In the genomic region with DNA sequence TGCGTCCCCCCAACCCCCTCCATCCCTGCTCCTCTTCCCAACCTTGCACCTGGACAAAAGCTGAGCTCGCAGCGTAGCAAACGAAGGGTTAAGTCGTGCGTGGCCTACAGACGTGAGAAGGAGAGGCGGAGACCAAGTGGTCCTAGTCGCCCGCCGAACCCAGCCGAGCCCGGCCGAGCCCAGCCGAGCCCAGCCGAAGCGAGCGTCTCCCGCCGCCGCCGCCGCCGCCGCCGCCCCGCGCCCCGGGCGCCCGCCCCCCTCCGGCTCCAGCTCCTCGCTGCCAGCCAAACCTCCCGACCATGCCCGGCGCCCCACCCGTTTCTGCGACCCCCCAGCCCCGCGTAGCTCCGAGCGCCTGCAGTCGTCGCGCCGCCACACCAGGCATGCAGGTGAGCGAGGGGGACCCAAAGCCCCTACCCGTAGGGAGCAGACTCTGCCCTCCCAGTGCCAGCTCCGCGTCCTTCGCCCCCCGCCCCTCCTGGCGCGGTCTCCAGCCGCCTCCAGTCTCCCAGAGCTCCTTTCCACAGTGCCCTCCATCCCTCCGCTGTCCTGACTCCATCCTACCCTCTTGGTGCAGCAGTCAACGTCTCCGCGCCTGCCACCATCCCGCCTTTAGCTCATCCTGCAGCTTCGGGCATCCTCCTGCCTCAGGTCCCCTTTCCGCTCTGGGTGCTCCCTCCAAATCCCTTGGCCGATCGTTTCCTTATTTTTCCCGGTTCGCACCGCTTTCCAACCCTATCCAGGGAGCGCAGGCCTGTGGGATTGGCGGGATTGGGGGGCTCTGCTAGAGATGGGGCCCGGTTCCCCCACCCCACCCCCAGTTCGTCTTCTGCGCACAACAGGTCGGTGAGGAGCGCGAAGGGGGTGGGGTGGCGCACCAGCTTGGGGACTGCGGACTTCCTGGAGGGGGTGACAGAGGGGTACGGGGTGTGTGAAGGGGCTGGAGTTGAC, we compare ENCODE assay signal across 8 mouse cellular contexts. TPM values are rescaled to one million over a fixed set of nuclear protein-coding genes. Genes with fewer than 3 reads are reported as not detected.
DNase-seq lines count a peak whose midpoint lies in the region; ATAC-seq and TF ChIP-seq lines count a peak whose summit lies in the region.

A gene (plus strand): TSS at position 144 of the 951 bp plus-strand sequence.

- no peaks in the 10 kb centered on the region for H3K36me3 ChIP-seq in G1E (replicated peaks)
- no peaks in the 10 kb centered on the region for H3K36me3 ChIP-seq in hindbrain, embryonic 10.5 days
- H3K36me3 ChIP-seq in lung, embryonic 16.5 days (ENCODE audit: control insufficient read depth, insufficient read depth, low read length) = no peaks in the 10 kb centered on the region

- peaks cover 74% of the 10 kb centered on the region for H3K27me3 ChIP-seq in G1E (ENCODE audit: insufficient read depth, low read length)
- peaks cover 100% of the 10 kb centered on the region for H3K27me3 ChIP-seq in hindbrain, embryonic 10.5 days (ENCODE audit: insufficient read depth, poor library complexity, severe bottlenecking)
- peaks cover 80% of the 10 kb centered on the region for H3K27me3 ChIP-seq in lung, embryonic 16.5 days (ENCODE audit: control insufficient read depth, insufficient read depth, low read depth, low read length)

- peak; percentile 63 for DNase-seq in G1E (ENCODE audit: low spot score)
- peak; percentile 84 for DNase-seq in cerebellum, adult 8-10 months
- peak in 1 of 2 experiments; percentile 84 for DNase-seq in frontal cortex, adult 2 months (ENCODE audit: extremely low spot score in 1 of 2, low spot score in 1 of 2)
- peak; percentile 76 for DNase-seq in hindbrain, embryonic 10.5 days (ENCODE audit: low spot score)
- DNase-seq in layer of hippocampus, postnatal 10 days (ENCODE audit: low spot score in 2 of 2) = peak; percentile 84 to 89
- DNase-seq in thymus, postnatal 0 days (ENCODE audit: low spot score) = peak; percentile 71

- peak within 1 kb of the TSS; percentile 65; the same call in 1 of the 2 replicates for H3K4me3 ChIP-seq in G1E (ENCODE audit: low read depth, low read length)
- H3K4me3 ChIP-seq in hindbrain, embryonic 10.5 days = peak within 1 kb of the TSS; percentile 70
- peak within 1 kb of the TSS; percentile 60 for H3K4me3 ChIP-seq in lung, embryonic 16.5 days (ENCODE audit: low read length)
- H3K4me3 ChIP-seq in olfactory bulb, adult 2 months (ENCODE audit: insufficient read depth, low read depth, low read length) = peak within 1 kb of the TSS; percentile 88

- peak within 1 kb of the TSS; percentile 62 for H3K9ac ChIP-seq in lung, embryonic 16.5 days (ENCODE audit: low read length)

- H3K4me2 ChIP-seq in lung, embryonic 16.5 days (ENCODE audit: low read depth, low read length) = peak within 1 kb of the TSS; percentile 100

- peaks cover 16% of the 10 kb centered on the region for H3K4me1 ChIP-seq in G1E (ENCODE audit: insufficient read depth, low read depth, low read length)
- peaks cover 31% of the 10 kb centered on the region for H3K4me1 ChIP-seq in hindbrain, embryonic 10.5 days (replicated peaks)
- peaks cover 7% of the 10 kb centered on the region for H3K4me1 ChIP-seq in lung, embryonic 16.5 days (replicated peaks; ENCODE audit: control insufficient read depth, insufficient read depth, low read length)
- peaks cover 50% of the 10 kb centered on the region for H3K4me1 ChIP-seq in olfactory bulb, adult 2 months (ENCODE audit: control insufficient read depth, insufficient read depth, low read length)

- H3K27ac ChIP-seq in hindbrain, embryonic 10.5 days = peak within 1 kb of the TSS; percentile 85
- no peak within 1 kb of the TSS for H3K27ac ChIP-seq in lung, embryonic 16.5 days (ENCODE audit: low read length)
- peak within 1 kb of the TSS; percentile 90 for H3K27ac ChIP-seq in olfactory bulb, adult 2 months (ENCODE audit: insufficient read depth, low read depth, low read length)

- 0 out of 2 replicates have a peak, but pooled peaks have one; percentile 26 for TF ChIP-seq POLR2A in olfactory bulb, adult 2 months (IDR thresholded peaks at IDR 0.05; ENCODE audit: insufficient read depth, low read depth, low read length)

- TF ChIP-seq CTCF in G1E (IDR thresholded peaks at IDR 0.05; ENCODE audit: low read depth, low read length) = no peak
- TF ChIP-seq CTCF in olfactory bulb, adult 2 months (IDR thresholded peaks at IDR 0.05; ENCODE audit: insufficient read depth, low read depth, low read length) = no peak

- WGBS in hindbrain, embryonic 10.5 days = under 1% methylated on average over 75 of the region's 78 CpGs
- WGBS in lung, embryonic 16.5 days = under 1% methylated on average over 47 of the region's 78 CpGs
- WGBS in olfactory bulb, adult 2 months = 1% methylated on average over 78 of the region's 78 CpGs

- H3K9me3 ChIP-seq in G1E (replicated peaks) = no peaks in the 10 kb centered on the region
- no peaks in the 10 kb centered on the region for H3K9me3 ChIP-seq in hindbrain, embryonic 10.5 days
- H3K9me3 ChIP-seq in lung, embryonic 16.5 days (ENCODE audit: control insufficient read depth, low read length) = no peaks in the 10 kb centered on the region

- peak; percentile 34; the same call in 1 of the 2 replicates for ATAC-seq in G1E (ENCODE audit: extremely low read depth, insufficient number of reproducible peaks, low FRiP score, poor library complexity, severe bottlenecking)
- peak; percentile 85 for ATAC-seq in lung, embryonic 16.5 days (ENCODE audit: low read depth)

RNA-seq across cellular contexts. Expression of the gene that starts here (rescaled TPM):
- total RNA-seq in G1E (2014; fragmentation: Nextera tagmentation) (not detected in 2 replicates), G1E (2017) (not detected in 2 replicates)
- polyA plus RNA-seq in G1E (2012) = not detected in 2 replicates
- 181 and 198 TPM in 2 replicates for polyA plus RNA-seq in frontal cortex, adult 2 months (2012; rRNA removed)
- 0.85 and 2.4 TPM in 2 replicates for polyA plus RNA-seq in hindbrain, embryonic 10.5 days (2016; fragmentation: Nextera tagmentation; extraction: Ambion mirVana)
- total RNA-seq in layer of hippocampus, postnatal 10 days (2021) = 100 to 1,000 TPM; 109 to 120 TPM
- polyA plus RNA-seq in lung, embryonic 16.5 days (2015; fragmentation: Nextera tagmentation; extraction: Ambion mirVana) = 0.68 and 0.88 TPM in 2 replicates
- polyA plus RNA-seq in olfactory bulb, adult 2 months (2012; ENCODE audit: insufficient read depth, insufficient read length, low replicate concordance, missing spikeins) = not detected in 2 replicates
- 0.50 and 0.55 TPM in 2 replicates for polyA plus RNA-seq in thymus, postnatal 0 days (2015; fragmentation: Nextera tagmentation; extraction: Ambion mirVana)

Comparison
In these comparisons a context has a peak if more than half of its experiments do, and no peak if none do; other contexts are left out.
1. RNA of the gene that starts here (total RNA-seq): 109 to 120 TPM in layer of hippocampus, postnatal 10 days; not detected in G1E; every median in the first group is over 10 times any median in the second.
2. Peak in DNase-seq, ATAC-seq and H3K4me3 ChIP-seq in G1E; RNA of the gene not detected or under 1 TPM.
3. Peak in ATAC-seq, H3K4me3 ChIP-seq, H3K9ac ChIP-seq and H3K4me2 ChIP-seq in lung, embryonic 16.5 days; RNA of the gene not detected or under 1 TPM.
4. Peak in DNase-seq in thymus, postnatal 0 days; RNA of the gene not detected or under 1 TPM.
5. Peak in every context shown above with its lines, with median percentiles within 50 percentile points of each other: H3K4me3 ChIP-seq.